Mouse (Mus musculus) c-Kit-positive CD71-negative TER-119-negative erythroid progenitor cells, embryonic 14.5 days (primary cell): ENCODE data around the gene Frrs1.
A peak's percentile ranks its signal among the peaks of the same experiment; 100 is the strongest.

Source experiments
- DNase-seq: peaks from one replicate; pipeline ENCODE4 v3.0.0-alpha.2; 2013; ENCODE audit warnings: low read depth

The Frrs1 gene

DNA sequence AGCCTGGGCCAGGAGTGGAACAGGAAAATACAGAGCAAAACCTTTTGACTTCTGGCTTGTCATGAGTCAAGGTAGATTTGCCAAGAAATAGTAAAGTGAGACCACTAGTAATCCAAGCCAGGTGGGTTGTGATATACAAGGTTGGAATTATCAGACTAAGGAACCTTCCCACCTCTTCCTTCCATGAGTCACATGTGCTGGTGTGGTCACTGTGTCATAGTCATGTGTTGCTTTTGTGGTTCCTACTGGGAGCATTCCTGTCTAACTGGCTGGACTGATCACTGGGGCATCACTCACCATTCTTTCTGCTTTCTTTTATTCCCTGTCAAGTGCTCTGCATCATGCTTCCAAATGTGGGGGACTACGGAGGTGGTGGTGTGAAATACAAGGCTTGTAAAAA is 11.2 kb upstream of the Frrs1 start:
- no peak for DNase-seq

DNA sequence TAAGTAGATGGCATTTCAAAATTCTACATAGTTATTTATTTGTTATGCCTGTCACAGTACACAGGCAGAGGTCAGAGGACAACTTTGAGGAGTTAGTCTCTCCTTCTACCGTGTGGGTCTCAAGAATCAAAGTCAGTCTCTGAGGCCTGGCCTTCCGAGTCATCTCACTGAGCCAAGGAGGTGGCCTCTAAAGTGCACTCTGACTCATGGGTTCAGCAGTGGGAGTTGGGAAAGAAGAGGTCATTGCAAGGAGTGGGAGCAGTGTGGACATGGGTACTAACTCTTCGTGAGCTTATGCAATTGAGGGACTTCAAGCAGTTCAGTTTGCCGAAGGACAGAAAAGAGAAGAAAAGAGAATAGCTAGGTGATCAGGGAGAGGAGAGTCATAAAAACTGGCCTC is 10.3 kb upstream of the Frrs1 start:
- no peak for DNase-seq

DNA sequence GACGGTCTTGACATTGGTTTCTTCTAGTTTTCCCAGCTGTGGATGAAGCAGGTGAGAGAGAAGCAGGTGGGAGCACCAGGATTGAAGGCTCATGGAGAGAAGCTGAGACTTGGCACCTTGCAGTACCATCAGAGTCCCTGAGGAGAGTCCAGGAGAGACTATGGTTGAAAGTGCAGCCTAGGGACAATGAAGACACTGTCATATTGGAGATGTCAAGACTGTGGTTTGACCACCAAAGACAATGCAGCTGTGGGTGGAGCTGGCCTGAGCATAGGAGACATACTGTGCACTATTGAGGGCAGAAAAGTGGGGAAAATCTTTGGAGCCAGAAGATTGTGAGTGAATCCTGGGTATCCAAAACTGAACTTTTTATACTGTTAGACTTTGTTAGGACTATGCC is 8.9 kb upstream of the Frrs1 start:
- no peak for DNase-seq

DNA sequence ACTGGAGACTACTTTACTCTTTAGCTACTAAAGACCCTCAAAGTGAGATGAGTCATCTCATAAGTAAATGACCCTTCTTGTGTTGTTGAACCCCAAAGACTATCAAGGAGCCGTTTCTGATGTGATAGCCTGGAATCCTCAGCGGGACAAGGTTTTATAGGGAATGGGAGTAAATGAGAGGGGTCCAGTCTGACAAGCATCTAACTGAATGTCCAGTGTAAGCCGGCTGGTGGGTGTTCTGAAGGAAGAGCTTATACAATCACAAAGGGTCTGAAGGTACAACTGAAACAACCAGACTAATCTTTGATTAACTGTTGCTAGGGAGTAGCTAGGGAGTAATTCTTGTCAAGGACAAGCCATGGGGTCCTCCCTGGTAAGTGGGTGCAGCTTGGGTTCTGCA is 6.8 kb upstream of the Frrs1 start:
- DNase-seq: no peak

DNA sequence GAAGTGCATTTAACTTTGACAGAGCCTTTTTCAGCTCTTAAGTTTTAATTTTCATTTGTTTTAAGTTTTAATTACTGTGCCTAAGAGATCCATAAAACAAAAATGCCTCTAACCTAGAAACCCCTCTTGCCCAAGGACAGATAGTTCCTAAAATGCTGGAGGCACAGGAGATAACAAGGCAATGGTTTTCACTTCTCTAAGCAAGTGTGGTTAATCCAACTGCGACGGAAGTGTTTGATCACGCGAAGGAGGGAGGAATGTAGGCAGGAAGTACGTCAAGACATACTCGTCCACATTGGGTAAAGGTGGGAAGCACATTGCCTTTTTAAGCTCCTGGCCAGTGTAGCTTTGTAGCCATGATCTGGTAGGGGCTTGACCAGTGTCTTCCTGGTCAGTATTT is 1.7 kb upstream of the Frrs1 start:
- DNase-seq: no peak

DNA sequence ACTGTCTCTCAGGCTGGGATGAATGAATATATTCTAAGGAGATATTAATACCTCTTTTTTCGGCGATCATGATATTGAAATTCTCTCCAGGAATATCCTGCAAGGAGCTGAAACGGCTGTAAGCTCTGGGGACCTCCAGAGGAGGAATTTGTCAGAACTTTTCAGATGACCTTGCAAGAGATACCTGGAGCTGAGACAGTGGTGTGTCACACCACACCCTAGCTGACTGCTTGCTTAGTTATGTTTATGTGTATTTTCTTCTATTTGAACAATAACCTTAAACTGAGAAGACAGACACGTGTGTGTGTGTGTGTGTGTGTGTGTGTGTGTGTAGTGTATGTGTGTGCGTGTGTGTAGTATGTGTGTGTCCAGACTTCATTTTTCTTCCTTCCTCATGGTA is 488 bp downstream of the Frrs1 start:
- DNase-seq: no peak

DNA sequence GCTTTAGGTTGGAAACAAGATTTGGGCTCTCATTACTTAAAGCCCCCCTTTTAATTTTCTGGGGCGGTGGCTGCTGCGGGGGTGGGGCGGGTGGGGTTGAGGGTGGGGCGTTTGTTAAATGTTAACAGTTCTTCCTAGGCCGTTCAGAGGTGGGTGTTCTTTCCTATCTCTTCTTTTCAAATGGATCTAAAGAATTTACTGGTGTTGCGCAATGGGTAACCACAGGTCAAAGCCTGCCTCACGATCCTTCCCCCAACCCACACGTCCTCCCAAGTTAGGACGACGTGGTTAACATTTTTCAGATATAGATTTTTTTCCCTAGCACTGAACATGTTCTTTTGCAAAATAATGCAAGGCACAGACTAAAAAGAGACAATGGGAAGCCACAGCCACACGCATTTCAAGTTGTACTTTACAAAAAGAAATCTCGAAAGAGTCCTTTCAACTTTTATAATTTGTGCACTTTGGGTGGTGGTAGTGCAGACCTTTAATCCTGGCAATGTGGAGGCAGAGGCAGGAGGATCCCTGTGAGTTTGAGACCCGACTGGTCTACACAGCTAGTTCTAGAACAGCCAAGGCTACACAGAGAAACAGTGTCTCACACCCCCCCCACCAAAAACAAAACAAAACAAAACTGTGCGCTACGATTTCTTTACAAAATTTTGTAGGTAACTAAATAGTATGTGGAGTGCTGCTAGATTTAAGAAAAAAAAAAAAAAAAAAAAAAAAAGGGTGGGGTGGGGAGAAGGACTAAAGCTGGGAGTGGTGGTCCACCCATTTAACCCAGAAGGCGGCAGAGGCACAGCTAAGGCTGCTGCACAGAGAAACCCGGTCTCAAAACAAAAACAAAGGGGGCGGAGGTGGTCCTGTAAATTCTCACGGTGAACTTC is 1.3 kb downstream of the Frrs1 start:
- DNase-seq: no peak

DNA sequence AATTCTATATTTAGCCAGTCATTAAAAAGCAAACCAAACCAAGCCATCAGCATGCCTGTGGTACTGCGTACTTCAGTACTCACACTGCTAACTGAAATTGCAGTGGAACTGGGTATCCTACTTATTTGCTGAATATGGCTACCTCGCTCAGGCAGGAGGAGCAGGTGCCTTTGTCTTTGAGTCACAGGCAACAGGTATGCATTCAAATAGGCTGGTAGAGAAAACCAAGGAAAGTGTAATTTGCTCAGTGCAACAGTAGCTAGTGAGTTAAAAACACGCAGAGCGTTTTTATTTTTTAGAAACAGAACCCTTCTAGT is 1.9 kb downstream of the Frrs1 start:
- no peak for DNase-seq

DNA sequence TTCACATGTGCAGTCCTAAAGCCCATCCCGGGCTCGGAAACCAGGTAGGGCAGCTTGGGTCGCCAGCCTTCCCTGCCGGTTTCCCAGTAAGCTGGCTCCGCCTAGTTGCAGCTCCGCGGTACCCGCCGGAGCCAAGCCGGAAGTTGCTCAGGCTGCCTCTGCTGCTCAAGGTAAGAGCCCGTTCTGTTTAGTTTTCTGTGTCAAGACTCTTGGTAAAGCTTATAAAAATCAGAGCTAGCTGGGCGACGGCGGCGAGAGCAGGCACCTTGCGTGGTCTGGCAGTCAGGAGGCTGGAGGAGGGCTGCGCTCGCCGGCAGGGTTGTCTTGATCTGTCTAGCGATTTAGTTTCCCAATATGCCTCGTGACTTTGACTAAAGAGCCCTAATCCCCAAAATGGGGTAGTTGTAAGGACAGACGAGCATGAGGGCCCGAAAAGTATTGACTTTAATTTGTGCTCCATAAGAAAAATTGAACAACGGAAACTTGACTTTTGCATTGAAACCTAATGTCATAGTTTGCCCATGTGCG is 2.3 kb downstream of the Frrs1 start:
- DNase-seq: no peak

DNA sequence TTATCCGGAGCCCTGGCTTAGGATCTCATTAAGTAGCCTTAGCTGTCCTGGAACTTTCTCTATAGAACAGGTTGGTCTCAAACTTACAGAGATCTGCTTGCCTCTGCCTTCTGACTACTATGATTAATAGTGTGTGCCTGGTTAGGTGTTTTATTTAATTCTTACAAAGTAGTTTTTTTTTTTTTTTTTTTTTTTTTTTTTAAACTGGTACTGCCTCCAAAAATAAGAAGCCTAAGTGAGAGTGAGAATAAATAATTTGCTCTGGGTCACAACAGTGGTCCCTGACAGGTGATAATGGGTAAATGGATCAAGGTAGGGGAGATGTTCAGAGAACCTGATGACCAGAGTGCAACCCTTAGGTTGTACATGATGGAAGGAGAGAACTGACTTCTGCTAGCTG is 3.4 kb downstream of the Frrs1 start:
- no peak for DNase-seq

DNA sequence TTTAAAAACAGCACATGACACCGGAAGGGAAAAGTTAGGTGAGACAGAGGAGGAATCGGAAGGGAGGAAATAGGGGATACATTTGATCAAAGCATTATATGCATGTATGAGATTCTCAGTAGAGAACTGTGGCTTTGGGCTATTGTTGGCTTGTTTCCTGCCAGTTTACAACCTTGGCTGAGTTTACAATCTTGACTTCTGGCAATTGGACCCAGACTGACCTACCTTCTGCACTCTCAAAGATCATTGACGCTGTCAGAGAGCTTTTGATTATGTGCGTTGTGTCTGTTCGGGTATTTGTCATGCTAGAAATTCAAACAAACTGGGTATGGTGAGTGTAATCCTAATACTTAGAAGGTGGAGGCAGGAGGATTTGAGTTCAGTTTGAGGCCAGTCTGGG is 5.2 kb downstream of the Frrs1 start:
- no peak for DNase-seq

DNA sequence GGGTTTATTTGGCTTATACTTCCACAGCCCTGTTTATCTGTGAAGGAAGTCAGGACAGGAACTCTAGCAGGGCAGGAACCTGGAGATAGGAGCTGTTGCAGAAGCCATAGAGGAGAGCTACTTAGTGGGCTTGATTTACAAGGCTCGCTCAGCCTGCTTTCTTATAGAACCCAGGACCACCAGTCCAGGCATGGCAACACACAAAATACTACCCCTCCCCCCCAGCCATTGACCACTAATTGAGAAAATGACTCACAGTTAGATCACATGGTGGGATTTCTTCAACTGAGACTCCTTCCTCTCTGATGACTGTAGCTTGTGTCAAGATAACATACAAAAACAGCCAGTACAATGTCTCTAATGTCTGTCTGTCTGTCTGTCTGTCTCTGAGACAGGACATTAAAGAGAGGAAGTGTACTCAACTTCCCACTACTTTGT is 6.0 kb downstream of the Frrs1 start:
- DNase-seq: peak; percentile 60

DNA sequence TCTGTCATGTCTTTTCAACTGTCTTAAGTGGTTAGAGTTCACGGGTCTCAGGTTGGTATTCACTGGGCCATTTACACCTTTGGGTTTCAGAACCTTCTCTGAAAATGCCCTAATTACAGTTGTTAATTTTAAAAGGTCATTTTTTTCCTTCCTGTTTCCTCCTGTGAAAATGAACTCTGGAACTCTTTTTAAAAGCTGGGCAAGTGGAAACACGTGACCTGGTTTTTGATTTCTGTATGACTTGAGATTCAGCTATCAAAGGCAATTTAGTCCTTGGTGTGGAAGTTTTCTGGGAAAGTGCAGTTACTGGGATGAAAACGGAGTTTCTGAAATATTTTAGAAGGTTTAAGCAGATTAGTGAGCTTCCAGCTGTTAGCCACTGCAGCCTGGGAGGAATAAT is 11.1 kb downstream of the Frrs1 start:
- DNase-seq: no peak

DNA sequence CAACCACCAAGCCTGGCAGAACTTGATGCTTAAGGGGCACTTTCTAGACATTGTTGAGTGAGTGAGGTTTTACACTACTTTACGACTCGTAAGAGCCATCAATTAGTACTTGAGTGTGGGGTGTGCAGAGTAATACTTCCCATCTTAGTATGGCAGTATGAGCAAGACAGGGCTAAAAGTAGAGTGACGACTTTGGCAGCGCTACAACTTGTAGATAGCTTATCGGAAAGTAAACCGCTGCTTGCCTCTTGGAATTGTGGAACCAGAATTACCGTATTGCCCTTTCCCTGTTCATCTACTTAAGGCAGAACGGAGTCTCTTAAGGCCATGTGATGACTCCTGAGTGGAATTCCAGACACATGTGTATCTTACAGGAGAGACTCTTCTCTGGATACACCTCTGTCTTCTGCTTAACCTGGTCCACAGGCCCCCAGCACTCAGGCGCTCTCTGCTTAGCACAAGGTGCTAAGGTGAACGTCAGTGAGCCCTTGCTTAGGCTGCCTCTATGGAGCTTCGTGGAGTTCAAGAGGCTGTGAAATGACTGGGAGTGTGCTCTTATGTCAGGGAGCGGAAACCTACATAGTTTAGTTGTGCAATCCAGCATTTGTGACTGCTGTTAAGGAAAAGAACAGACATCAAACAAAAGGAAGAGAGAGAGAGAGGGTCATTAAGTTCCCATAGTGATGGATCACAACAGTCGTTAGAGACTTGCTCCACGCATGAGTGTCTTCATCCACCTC is 23.1 kb downstream of the Frrs1 start:
- DNase-seq: no peak

DNA sequence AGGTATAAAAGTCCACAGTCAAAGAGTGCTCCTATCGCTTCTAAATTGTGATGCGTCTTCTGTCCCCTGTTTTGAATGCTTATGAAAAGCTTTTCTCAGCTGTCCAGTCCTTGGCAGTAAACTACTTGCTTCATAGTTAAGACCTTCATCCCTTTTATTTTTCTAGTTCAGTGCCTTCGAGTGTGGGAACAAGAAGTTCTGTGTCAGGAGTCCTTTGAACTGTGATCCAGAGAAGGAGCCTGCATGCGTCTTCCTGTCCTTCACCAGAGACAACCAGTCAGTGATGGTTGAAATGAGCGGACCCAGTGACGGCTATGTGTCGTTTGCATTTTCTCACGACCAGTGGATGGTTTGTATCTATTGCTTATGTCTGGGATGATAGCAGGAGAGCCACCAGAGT is 25.7 kb downstream of the Frrs1 start:
- no peak for DNase-seq

DNA sequence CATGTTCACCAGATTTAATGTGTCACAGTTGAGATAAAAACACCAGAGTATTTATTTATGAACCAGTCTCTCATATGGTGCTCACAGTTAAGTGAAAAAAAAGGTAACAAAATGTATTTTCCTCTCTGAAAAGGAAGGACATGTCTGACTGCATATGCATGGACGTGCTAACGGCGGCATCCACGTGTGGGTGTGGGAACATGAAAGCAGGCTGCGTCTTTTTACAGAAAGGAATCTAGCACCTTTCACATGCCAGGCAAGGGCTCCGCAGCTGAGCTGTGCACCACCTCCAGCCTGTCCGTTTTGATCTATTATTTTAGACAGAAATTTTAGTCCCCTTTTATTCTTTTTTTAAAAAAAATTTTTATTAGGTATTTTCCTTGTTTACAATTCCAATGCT is 30.1 kb downstream of the Frrs1 start:
- DNase-seq: no peak

DNA sequence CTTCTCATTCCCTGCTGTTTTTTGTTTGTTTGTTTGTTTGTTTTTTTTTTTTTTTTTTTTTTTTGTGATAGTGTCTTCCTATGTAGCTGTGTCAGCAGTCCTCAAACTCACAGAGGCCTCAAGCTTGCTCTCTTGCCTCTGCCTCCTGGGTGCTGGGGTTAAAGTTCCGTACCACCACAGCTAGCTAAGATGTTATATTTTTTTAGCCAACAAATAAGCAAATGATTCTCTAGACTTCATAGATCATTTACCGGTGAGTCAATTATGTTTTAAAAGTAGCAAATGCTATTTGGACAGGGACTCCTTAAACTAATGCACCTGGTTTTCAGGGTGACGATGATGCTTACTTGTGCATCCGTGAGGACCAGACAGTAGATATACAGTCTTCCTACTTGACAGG is 31.3 kb downstream of the Frrs1 start:
- no peak for DNase-seq

DNA sequence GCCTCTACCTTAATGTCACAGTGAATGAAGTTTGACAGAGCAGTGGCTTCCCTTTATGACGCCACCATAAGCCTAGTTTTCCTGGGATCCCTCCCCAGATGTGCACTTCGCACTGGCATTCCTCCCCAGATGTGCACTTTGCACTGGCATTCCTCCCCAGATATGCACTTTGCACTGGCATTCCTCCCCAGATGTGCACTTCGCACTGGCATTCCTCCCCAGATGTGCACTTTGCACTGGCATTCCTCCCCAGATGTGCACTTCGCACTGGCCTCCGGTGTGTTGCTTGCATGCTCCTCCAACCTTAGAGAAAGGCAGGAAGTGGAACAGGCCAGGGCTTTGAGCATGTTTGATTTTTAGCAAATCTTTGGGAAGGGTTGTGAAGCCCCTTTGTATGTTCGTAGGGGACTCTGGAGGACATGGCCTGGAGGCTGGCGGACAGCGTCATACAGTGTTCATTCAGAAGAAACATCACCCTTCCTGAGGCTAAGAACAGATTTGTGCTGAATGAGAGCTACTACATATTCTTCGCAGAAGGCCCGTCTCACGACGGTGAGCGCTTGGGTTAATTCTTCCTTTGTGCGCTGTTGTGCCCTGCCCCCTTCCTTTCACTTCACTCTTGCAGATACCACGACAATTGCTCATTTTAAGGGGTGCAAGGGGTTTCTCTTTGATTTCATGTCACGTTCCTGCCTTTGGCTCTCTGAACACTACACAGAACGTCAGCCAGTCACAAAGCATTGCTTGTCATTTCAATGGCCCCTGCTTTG is 32.4 kb downstream of the Frrs1 start:
- DNase-seq: no peak

DNA sequence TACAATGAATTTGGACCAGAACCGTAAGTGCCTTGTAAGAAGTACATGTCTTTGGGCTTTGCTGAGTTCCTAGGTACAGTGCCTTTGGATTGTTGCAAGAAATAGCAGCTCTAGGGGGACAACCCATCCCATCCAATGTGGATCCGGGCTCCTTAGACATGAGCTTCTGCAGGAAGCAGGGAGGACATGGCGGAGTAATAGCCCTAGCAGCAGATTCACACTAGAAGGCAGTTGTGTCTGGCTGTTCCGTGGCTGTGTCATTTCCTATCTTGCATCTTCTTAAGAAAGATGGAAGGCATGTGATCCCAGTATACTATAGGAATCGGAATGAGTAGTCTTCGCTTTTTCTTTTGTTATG is 32.9 kb downstream of the Frrs1 start:
- DNase-seq: no peak

DNA sequence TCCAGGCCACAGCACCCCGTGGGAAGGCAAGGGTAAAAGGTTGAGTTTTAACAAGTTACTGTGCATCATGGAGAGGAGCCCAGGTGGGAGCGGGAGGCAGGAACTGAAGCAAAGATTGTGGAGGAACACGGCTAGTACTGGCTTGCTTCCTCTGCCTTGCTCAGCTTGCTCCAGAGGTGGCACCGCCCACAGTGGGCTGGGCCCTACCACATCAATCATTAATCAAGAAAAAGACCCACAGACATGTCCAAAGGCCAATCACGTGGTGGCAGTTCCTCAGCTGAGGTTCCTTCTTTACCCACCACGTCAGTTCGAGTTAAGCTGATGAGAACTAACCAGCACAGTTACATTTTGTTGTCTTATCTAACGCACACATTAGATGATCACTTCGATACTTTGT is 33.6 kb downstream of the Frrs1 start:
- DNase-seq: peak; percentile 18

DNA sequence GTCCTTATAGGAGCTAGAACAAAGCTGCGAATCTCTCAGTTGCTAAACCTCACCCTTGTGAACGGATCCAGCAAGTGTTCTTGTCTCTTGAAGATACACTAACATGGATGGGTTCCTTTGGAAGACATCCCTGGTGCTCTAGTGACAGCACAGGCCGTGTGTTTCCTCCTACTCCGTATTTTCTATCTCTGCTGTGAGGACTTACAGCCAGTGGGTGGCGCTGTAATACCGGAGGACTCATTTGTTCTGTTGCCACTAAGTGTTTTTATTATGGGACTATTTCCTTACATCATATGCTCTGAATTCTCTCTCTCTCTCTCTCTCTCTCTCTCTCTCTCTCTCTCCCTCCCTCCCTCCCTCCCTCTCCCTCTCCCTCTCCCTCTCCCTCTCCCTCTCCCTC is 44.9 kb downstream of the Frrs1 start:
- DNase-seq: peak; percentile 29

DNA sequence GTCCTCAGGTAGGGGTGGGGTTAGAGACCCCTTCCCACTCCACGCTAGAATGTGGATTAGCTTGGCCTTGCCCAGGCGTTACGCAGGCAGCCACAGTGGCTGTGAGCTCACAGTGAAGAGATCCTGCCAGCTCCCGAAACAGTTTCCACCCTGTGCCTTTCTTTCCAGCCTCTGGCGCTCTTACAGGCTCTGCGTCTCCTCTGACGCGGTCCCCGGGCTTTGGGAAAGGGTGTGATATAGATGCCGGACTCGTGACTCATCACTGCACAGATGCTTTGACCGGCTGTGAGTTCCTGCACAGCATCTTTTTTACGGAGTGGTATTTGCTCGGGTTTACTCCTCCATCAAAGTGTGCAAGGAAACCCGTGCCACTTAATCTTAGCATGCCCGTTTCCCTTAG is 46.6 kb downstream of the Frrs1 start:
- DNase-seq: no peak

DNA sequence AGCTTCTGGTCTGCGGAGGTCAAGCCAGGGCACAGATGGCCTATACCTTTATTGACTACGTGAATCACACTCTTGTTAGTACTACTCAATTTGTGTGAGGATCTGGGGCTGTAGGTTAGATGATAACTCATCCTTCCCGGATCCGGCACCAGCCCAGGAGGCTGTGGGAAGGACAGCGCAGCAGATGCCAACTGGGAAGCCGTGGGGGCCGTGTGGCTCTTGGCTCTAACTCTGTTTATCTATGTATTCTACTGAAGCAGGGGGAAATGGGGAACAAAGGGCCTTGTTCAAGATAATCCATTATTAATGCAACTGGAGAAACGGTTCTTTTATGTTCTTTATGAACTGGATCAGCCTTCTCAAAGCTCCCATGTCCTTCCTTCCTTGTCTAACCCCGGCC is 47.3 kb downstream of the Frrs1 start:
- no peak for DNase-seq
